Mouse (Mus musculus) heart, embryonic 12.5 days (tissue): Measurements from ENCODE around the gene Ttyh3. TPM values are rescaled to one million over a fixed set of nuclear protein-coding genes. Genes with fewer than 3 reads are reported as not detected.
A peak's percentile ranks its signal among the peaks of the same experiment; 100 is the strongest.

ENCODE experiments used
- ATAC-seq: fragments of 200-750 bp; cut with Nextera tagmentation; 2 replicates; pipeline ENCODE4 v1.8.0; 2017; ENCODE audit warnings: moderate TSS enrichment, moderate library complexity; ENCODE audit not compliant: insufficient number of reproducible peaks, low FRiP score
- H3K27ac ChIP-seq: fragments of 300-500 bp; sonication (generic); 2 replicates; pipeline ENCODE4 v1.5.1; 2016; ENCODE audit warnings: mild to moderate bottlenecking, moderate library complexity; ENCODE audit not compliant: poor library complexity, severe bottlenecking
- H3K27me3 ChIP-seq: fragments of 300-500 bp; sonication (generic); replicated peaks from 2 replicates; pipeline ENCODE4 v1.6.1; 2016; ENCODE audit warnings: mild to moderate bottlenecking, moderate library complexity
- H3K36me3 ChIP-seq: fragments of 300-500 bp; sonication (generic); 2 replicates; pipeline ENCODE4 v1.6.1; 2016; ENCODE audit warnings: mild to moderate bottlenecking, moderate library complexity
- H3K4me1 ChIP-seq: fragments of 300-500 bp; sonication (generic); replicated peaks from 2 replicates; pipeline ENCODE4 v1.6.1; 2016; ENCODE audit warnings: mild to moderate bottlenecking
- H3K4me2 ChIP-seq: fragments of 300-500 bp; sonication (generic); 2 replicates; pipeline ENCODE4 v1.6.1; 2016; ENCODE audit warnings: mild to moderate bottlenecking, moderate library complexity
- H3K4me3 ChIP-seq: fragments of 300-500 bp; sonication (generic); 2 replicates; pipeline ENCODE4 v1.5.1; 2016; ENCODE audit warnings: mild to moderate bottlenecking
- H3K9ac ChIP-seq: fragments of 300-500 bp; sonication (generic); 2 replicates; pipeline ENCODE4 v1.6.1; 2016; ENCODE audit warnings: mild to moderate bottlenecking, moderate library complexity
- H3K9me3 ChIP-seq: fragments of 300-500 bp; sonication (generic); replicated peaks from 2 replicates; pipeline ENCODE4 v1.6.1; 2016; ENCODE audit warnings: mild to moderate bottlenecking, moderate library complexity
- WGBS: fragments of 180-500 bp; shearing (Covaris S2); methylation state at CpG from one replicate; pipeline ENCODE4 v1.1.7; 2016; 5-methylcytosine and 5-hydroxymethylcytosine counted together
- polyA plus RNA-seq: library from polyadenylated mRNA; unstranded; fragments of >200 nt; fragmentation: Nextera tagmentation; extraction: Ambion mirVana; gene quantifications from 2 replicates; pipeline ENCODE4 v1.2.1, GENCODE M21; 2016

Ttyh3 gene
- polyA plus RNA-seq, 1 experiment from 2014 or later = 36.3 TPM

- Histone ChIP-seq H3K36me3 (peaks cover 40% of the 10 kb centered on the region), H3K27me3 (no peaks in the 10 kb centered on the region), H3K27ac (peak overlapping the region; percentile 20; the same call in 1 of the 2 replicates), H3K9ac (peak overlapping the region; percentile 17), H3K4me3 (no peak overlapping the region), H3K4me1 (peaks cover 67% of the 10 kb centered on the region), H3K4me2 (peak overlapping the region; percentile 21; the same call in 1 of the 2 replicates), H3K9me3 (no peaks in the 10 kb centered on the region)
- ATAC-seq = no peak; the same call in 1 of the 2 replicates
- 53% methylated on average over 10 of the region's 10 CpGs for WGBS
These were observed 7.4 kb downstream of the Ttyh3 start for GRCm38 (mm10) chr5:140641254-140641928.

GRCm38 (mm10) chr5:140640812-140641211 is 8.0 kb downstream of the Ttyh3 start:
- Histone ChIP-seq H3K27me3 (no peaks in the 10 kb centered on the region), H3K9me3 (no peaks in the 10 kb centered on the region), H3K4me2 (no peak overlapping the region), H3K9ac (no peak overlapping the region), H3K36me3 (peaks cover 46% of the 10 kb centered on the region), H3K4me3 (no peak overlapping the region), H3K4me1 (peaks cover 61% of the 10 kb centered on the region), H3K27ac (no peak overlapping the region)
- 67% methylated on average over 2 of the region's 2 CpGs for WGBS
- no peak for ATAC-seq

- no peak for ATAC-seq
- peaks cover 52% of the 10 kb centered on the region for H3K4me1 ChIP-seq
- no peaks in the 10 kb centered on the region for H3K27me3 ChIP-seq
- no peaks in the 10 kb centered on the region for H3K9me3 ChIP-seq
- H3K4me2 ChIP-seq = no peak overlapping the region
- peaks cover 51% of the 10 kb centered on the region for H3K36me3 ChIP-seq
- no peak overlapping the region for H3K4me3 ChIP-seq
- 79% methylated on average over 14 of the region's 14 CpGs for WGBS
- H3K27ac ChIP-seq = no peak overlapping the region
- H3K9ac ChIP-seq = no peak overlapping the region
These were observed 9.0 kb downstream of the Ttyh3 start for GRCm38 (mm10) chr5:140639871-140640270.

- ATAC-seq = no peak
- no peak overlapping the region for H3K27ac ChIP-seq
- no peaks in the 10 kb centered on the region for H3K9me3 ChIP-seq
- H3K4me3 ChIP-seq = no peak overlapping the region
- peaks cover 46% of the 10 kb centered on the region for H3K4me1 ChIP-seq
- WGBS = 81% methylated on average over 4 of the region's 4 CpGs
- no peak overlapping the region for H3K9ac ChIP-seq
- peaks cover 53% of the 10 kb centered on the region for H3K36me3 ChIP-seq
- no peak overlapping the region for H3K4me2 ChIP-seq
- H3K27me3 ChIP-seq = no peaks in the 10 kb centered on the region
These were observed 9.5 kb downstream of the Ttyh3 start for GRCm38 (mm10) chr5:140639312-140639711.

- no peak overlapping the region for H3K4me2 ChIP-seq
- no peaks in the 10 kb centered on the region for H3K27me3 ChIP-seq
- WGBS = 91% methylated on average over 6 of the region's 6 CpGs
- no peak overlapping the region for H3K9ac ChIP-seq
- no peak overlapping the region for H3K27ac ChIP-seq
- peaks cover 53% of the 10 kb centered on the region for H3K36me3 ChIP-seq
- H3K4me3 ChIP-seq = no peak overlapping the region
- ATAC-seq = no peak
- H3K9me3 ChIP-seq = no peaks in the 10 kb centered on the region
- H3K4me1 ChIP-seq = peaks cover 39% of the 10 kb centered on the region
These were observed 10.3 kb downstream of the Ttyh3 start for GRCm38 (mm10) chr5:140638484-140638883.

DNA sequence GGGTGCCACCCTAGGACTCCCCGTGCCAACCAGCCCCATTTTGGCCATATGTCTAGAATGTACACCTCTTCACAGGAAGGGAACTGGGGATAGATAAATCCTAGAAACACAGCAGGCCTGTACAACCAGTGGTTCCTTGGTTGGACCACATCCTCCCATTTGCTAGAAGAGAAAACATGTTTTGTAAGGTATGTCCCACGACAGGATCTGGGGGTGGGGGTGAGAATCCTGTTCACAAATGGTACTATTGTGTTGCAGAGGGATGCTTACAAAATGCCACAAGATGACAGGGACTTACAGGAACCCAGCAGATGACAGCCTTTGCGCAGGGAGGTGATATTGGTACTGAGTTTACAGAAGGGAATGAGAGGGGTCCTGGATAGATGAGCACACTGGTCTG is 10.8 kb downstream of the Ttyh3 start:
- H3K4me3 ChIP-seq = no peak overlapping the region
- ATAC-seq = no peak
- no peaks in the 10 kb centered on the region for H3K9me3 ChIP-seq
- H3K9ac ChIP-seq = no peak overlapping the region
- H3K36me3 ChIP-seq = peaks cover 57% of the 10 kb centered on the region
- no peak overlapping the region for H3K27ac ChIP-seq
- H3K27me3 ChIP-seq = no peaks in the 10 kb centered on the region
- peaks cover 34% of the 10 kb centered on the region for H3K4me1 ChIP-seq
- H3K4me2 ChIP-seq = no peak overlapping the region
- WGBS = 83% methylated on average over 3 of the region's 3 CpGs

- peaks cover 66% of the 10 kb centered on the region for H3K36me3 ChIP-seq
- WGBS = 87% methylated on average over 6 of the region's 6 CpGs
- H3K4me3 ChIP-seq = no peak overlapping the region
- no peak for ATAC-seq
- H3K27me3 ChIP-seq = no peaks in the 10 kb centered on the region
- H3K4me1 ChIP-seq = peaks cover 25% of the 10 kb centered on the region
- H3K27ac ChIP-seq = no peak overlapping the region
- no peaks in the 10 kb centered on the region for H3K9me3 ChIP-seq
- H3K4me2 ChIP-seq = no peak overlapping the region
- H3K9ac ChIP-seq = no peak overlapping the region
These were observed 11.8 kb downstream of the Ttyh3 start for GRCm38 (mm10) chr5:140637058-140637410.

DNA sequence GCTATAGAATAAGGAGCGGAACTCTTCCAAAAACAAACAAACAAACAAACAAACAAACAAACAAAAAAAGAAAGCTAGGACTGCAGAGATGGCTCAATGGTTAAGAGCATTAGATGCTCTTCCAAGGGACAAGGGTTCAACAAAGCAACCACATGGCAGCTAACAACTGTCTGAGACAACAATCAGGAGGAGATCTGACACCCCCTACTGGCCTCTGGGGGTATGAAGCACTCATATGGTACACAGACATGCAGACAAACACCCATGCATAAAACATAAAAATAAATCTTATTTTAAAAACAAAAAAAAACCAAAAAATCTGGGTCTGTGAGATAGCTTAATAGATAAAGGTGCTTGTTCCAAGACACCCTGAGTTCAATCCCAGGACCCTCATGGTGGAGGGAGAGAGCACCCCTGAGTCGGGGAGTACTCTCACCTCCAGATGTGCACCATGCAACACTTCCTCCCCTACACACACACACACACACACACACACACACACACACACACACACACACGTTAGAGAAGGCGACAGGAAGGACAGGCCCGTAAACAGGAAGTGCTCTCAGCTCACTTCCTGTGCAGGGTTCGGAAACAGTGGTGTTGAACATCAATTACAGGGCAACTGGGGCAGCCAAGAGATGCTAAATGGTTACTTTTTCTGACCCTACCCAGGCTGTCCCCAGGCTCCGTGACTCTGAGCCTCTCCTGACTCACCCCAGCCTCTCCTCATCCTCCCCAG is 12.3 kb downstream of the Ttyh3 start:
- no peak overlapping the region for H3K27ac ChIP-seq
- WGBS = 73% methylated on average over 7 of the region's 7 CpGs
- H3K4me1 ChIP-seq = peaks cover 19% of the 10 kb centered on the region
- H3K4me3 ChIP-seq = no peak overlapping the region
- H3K27me3 ChIP-seq = no peaks in the 10 kb centered on the region
- peaks cover 72% of the 10 kb centered on the region for H3K36me3 ChIP-seq
- no peaks in the 10 kb centered on the region for H3K9me3 ChIP-seq
- H3K4me2 ChIP-seq = no peak overlapping the region
- no peak for ATAC-seq
- H3K9ac ChIP-seq = no peak overlapping the region

GRCm38 (mm10) chr5:140634798-140635722 is 13.8 kb downstream of the Ttyh3 start:
- no peak overlapping the region for H3K9ac ChIP-seq
- no peaks in the 10 kb centered on the region for H3K9me3 ChIP-seq
- WGBS = 94% methylated on average over 26 of the region's 26 CpGs
- H3K36me3 ChIP-seq = peaks cover 80% of the 10 kb centered on the region
- no peak overlapping the region for H3K27ac ChIP-seq
- no peaks in the 10 kb centered on the region for H3K27me3 ChIP-seq
- H3K4me1 ChIP-seq = 0 out of 2 replicates have a peak, but pooled peaks cover 5% of the 10 kb centered on the region
- H3K4me2 ChIP-seq = no peak overlapping the region
- no peak for ATAC-seq
- H3K4me3 ChIP-seq = no peak overlapping the region

DNA sequence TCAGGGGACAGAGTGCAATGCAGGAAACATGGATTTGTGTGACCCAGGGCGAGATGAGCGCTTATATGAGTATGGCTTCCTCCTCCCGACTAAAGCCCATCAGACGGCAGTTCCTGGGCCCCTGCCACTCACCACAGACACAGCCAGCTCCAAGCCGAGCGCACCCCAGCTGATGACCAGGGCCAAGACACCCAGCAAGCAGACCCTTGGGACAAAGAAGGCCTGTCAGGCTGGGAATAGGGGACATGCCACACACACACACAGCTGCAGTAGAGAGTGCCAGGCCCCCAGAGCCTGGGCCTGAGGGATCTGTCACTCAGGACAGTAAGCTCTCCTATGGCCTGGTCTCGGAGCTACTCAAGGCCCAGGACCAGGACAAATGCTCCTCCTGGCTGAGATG is 15.4 kb downstream of the Ttyh3 start:
- H3K27ac ChIP-seq = no peak overlapping the region
- 88% methylated on average over 7 of the region's 7 CpGs for WGBS
- no peaks in the 10 kb centered on the region for H3K4me1 ChIP-seq
- ATAC-seq = no peak
- peaks cover 91% of the 10 kb centered on the region for H3K36me3 ChIP-seq
- peaks cover 7% of the 10 kb centered on the region for H3K9me3 ChIP-seq
- no peak overlapping the region for H3K4me2 ChIP-seq
- no peaks in the 10 kb centered on the region for H3K27me3 ChIP-seq
- H3K4me3 ChIP-seq = no peak overlapping the region
- no peak overlapping the region for H3K9ac ChIP-seq

- Histone ChIP-seq H3K27me3 (no peaks in the 10 kb centered on the region), H3K36me3 (peaks cover 100% of the 10 kb centered on the region), H3K9me3 (peaks cover 17% of the 10 kb centered on the region), H3K27ac (no peak overlapping the region), H3K4me1 (no peaks in the 10 kb centered on the region), H3K9ac (no peak overlapping the region), H3K4me2 (no peak overlapping the region), H3K4me3 (no peak overlapping the region)
- ATAC-seq = no peak
- WGBS = 82% methylated on average over 9 of the region's 9 CpGs
These were observed 19.8 kb downstream of the Ttyh3 start for GRCm38 (mm10) chr5:140628995-140629394.
